Mouse (Mus musculus) A20 (cell line): Measurements from ENCODE around the gene Hnrnpll.
A peak's percentile ranks its signal among the peaks of the same experiment; 100 is the strongest.
"Not testable (repeated sequence)": the region's sequence is repeated elsewhere in the genome, so short reads cannot be mapped to it uniquely, and the experiment has no call there.

Experiments used
- DNase-seq: peaks from one replicate; pipeline ENCODE4 v3.0.0-alpha.2; 2011; ENCODE audit warnings: low read depth, low spot score

Gene Hnrnpll

DNA sequence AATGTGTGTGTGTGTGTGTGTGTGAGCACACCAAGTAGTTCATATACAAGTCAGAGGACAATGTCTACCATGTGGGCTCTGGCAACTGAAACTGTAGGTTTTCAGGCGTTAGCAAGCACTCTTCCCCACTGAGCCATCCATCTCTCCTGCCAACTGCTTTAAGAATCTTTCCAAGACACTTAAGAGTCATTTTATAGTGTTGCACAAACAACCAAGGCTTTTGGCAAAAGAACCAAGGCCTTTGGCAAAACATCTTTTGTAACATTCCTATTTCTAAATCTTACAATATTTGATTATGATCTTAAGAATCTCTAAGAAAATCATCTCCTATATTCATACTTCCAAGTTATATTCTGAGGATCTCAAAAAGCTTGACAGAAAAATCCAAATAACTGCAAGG is 2.4 kb downstream of the Hnrnpll start:
- DNase-seq: no peak

- no peak for DNase-seq
Observed at GRCm38 (mm10) chr17:80058501-80058900, 3.6 kb downstream of the Hnrnpll start.

DNA sequence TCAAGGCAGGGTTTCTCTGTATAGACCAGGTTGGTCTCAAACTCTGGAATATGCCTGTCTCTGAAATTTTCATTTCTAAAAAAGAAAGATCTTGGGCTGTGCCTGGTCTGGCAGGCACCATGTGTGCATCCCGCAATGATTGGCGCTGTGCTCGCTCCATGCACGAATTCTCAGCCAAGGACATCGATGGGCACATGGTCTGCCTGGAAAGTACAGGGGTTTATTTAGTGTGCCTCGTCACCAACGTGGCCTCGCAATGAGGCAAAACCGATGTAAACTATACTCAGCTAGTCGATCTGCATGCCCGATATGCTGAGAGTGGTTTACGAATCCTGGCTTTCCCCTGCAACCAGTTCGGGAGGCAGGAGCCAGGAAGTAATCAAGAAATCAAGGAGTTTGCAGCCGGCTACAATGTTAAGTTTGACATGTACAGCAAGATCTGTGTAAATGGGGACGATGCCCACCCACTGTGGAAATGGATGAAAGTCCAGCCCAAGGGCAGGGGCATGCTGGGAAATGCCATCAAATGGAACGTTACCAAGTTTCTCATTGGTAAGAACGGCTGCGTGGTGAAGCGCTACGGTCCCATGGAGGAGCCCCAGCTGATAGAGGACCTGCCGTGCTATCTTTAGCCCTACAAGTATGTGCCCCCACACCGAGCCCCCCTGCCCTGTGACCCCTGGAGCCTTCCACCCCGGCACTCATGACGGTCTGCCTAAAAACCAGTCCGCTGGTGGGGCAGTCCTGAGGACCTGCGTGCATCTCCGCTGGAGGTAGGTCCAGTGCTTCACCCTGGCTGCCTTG is 8.0 kb downstream of the Hnrnpll start:
- no peak for DNase-seq

- DNase-seq: no peak
Observed at GRCm38 (mm10) chr17:80051682-80052081, 10.5 kb downstream of the Hnrnpll start.

- not testable (repeated sequence) for DNase-seq
Observed at GRCm38 (mm10) chr17:80049300-80049699, 12.8 kb downstream of the Hnrnpll start.

DNA sequence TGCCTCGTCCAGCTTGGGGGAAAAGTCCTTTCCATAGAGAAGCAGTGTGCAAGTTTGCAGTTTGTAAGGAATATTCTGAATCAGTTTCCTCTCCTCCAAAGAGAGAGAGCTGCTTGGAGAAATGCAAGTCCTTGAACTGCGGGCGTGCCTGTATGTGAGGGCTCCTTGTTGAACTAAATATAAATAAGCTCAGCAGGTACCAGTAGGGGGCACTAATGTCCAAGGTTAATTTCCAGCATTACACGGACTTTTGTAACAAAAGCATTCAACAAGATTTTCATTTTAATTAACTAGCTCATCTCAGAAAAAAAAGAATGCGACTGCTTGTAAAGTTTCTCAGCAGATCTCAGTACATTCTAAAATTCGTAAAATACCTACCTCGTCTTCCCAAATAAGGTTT is 13.9 kb downstream of the Hnrnpll start:
- DNase-seq: peak; percentile 77

- DNase-seq: no peak
Observed at GRCm38 (mm10) chr17:80041739-80042138, 20.4 kb downstream of the Hnrnpll start.

DNA sequence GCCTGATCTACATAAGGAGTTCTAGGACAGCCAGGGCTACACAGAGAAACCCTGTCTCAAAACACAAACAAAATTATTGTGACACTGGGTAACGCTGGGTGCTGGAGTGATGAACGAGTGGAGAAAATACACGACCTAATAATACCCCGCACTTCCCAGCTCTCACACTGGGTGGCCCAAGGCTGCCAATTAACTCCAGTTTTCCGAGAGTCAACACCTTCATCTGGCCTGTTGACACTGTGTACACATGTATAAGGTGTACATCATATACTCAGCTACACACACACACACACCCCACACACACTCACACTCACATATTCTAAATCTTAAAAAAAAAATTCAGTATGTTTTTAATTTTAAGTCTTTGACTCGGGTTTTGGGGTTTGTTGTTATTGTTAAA is 33.5 kb downstream of the Hnrnpll start:
- DNase-seq: no peak

- DNase-seq: no peak
Observed at GRCm38 (mm10) chr17:80026189-80026936, 35.8 kb downstream of the Hnrnpll start.

DNA sequence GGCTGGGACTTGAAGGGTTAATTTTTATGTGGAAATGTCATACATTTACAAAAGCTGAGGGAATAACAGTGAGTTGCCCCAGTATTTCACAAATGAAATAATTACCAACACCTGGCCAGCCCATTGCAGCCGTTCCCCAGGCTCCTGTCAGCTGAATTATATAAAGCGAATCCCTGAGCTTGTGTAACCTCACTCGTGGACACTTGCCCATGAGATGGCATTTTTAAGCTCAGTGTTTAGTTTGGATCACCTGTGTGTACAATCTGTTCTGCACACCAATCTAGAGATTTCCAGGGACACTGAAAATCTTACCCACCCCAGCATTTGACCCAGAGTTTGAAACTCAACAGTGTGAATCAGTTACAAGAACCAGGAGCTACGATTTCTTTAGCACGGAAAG is 40.0 kb downstream of the Hnrnpll start:
- DNase-seq: no peak

DNA sequence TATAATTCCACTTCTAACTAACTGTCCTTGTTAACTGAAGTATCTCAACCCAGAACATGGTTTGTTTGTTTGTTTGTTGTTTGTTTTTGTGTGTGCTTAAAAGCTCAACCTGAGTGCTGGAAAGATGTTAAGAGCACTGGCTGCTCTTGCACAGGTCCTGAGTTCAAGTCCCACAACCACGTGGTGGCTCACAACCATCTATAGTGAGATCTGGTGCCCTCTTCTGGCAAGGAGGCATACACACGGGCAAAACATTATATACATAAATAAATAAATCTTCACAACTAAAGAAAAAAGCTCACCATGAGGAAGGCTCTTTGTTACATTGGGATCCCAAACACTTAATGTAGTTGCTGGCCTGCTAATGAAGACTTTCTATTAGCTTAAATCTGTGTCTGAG is 41.6 kb downstream of the Hnrnpll start:
- peak; percentile 35 for DNase-seq

GRCm38 (mm10) chr17:80018976-80019541 is 43.1 kb downstream of the Hnrnpll start:
- peak; percentile 38 for DNase-seq

DNA sequence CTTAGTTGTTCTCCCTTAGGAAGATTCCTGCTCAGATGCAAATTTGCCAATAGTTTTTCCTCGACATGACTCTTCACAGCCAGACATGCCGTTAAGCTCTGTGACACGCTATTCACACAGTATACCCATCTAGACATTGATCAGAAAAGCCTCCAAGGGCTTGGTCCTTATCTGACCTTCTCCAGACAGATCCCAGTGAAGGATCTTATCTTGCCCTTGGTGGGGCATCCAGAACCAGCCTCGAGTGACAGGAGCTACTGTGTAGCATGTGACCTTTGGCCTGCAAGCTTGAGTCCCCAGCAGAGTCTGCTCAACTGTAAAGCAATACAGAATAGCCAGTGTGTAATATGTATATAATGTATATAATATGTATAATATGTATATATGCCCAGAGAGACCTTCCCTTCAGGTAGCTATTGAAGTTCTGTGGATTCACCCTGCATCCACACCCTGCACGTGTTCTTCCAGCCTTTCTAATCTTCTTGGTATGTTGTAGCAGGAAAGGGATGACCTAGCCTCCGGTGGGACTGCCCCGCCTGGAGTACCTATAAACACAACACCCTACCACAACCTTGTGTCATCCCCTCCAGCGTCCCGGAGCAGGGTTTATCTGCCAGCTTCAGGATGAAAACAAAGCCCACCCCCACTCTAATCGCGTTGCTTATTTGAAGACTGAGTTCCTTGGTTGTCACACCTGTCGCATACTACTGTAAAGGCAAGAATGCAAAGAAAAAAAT is 43.7 kb downstream of the Hnrnpll start:
- DNase-seq: no peak

GRCm38 (mm10) chr17:80017389-80017788 is 44.7 kb downstream of the Hnrnpll start:
- peak; percentile 80 for DNase-seq

GRCm38 (mm10) chr17:80016400-80016799 is 45.7 kb downstream of the Hnrnpll start:
- DNase-seq: not testable (repeated sequence)

GRCm38 (mm10) chr17:80014361-80014809 is 47.7 kb downstream of the Hnrnpll start:
- no peak for DNase-seq

GRCm38 (mm10) chr17:80009926-80010325 is 52.2 kb downstream of the Hnrnpll start:
- no peak for DNase-seq

GRCm38 (mm10) chr17:80008847-80009246 is 53.3 kb downstream of the Hnrnpll start:
- no peak for DNase-seq

GRCm38 (mm10) chr17:80004345-80005239 is 57.5 kb downstream of the Hnrnpll start:
- peak; percentile 85 for DNase-seq

- DNase-seq: peak; percentile 47
Observed at GRCm38 (mm10) chr17:80003851-80004250, 58.3 kb downstream of the Hnrnpll start.

DNA sequence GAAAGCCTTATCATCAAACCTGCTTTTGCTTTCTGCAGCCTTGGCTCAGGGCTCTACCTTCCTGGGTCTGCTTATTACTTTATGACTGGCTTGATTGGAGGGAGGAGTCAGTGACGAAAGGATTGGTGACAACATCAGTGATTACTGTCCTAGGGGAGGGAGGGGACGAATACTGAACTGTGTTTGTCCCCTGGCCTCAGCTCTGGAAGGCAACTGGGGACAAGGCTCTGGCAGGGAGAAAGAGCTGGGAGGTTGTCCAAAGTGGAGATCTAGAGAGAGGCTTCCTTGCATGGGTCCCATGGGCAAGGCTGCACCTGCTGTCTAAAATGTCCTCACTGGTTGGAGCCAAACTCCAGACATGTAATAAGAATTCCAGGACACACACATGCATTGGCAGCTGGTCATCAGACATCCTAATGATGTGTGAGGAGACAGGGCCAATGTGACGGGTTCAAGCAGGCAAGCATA is 59.7 kb downstream of the Hnrnpll start:
- DNase-seq: no peak
